Mouse (Mus musculus): ENCODE data around the gene Ccdc88c. TPM values are rescaled to one million over a fixed set of nuclear protein-coding genes. Genes with fewer than 3 reads are reported as not detected.

The Ccdc88c gene
- polyA plus RNA-seq, 1 experiment, result 6.1 TPM

GRCm38 (mm10) chr12:100909765-100910164, 119.1 kb downstream of the Ccdc88c start:
- Histone ChIP-seq H3K79me2 (ENCODE audit: control insufficient read depth, insufficient read depth) (no peaks in the 10 kb centered on the region), H3K4me3 (ENCODE audit: insufficient read depth, poor library complexity, severe bottlenecking) (no peak overlapping the region), H3ac (ENCODE audit: control insufficient read depth, insufficient read length, low read depth) (no peak overlapping the region), H3K79me3 (ENCODE audit: low read depth) (no peaks in the 10 kb centered on the region), H3K27me3 (ENCODE audit: control insufficient read depth, insufficient read depth, insufficient read length) (peaks cover 8% of the 10 kb centered on the region), H3K36me3 (ENCODE audit: control insufficient read depth, insufficient read depth) (peaks cover 5% of the 10 kb centered on the region)
- TF ChIP-seq MYOD1 (IDR thresholded peaks at IDR 0.05; ENCODE audit: control insufficient read depth, insufficient read length, low read depth), result no peak
- no peak for TF ChIP-seq CEBPB (IDR thresholded peaks at IDR 0.05; ENCODE audit: low read depth)
- TF ChIP-seq CTCF (IDR thresholded peaks at IDR 0.05; ENCODE audit: control insufficient read depth, insufficient read depth, insufficient read length), result no peak
- no peak for TF ChIP-seq USF1 (IDR thresholded peaks at IDR 0.05; ENCODE audit: low read depth)
- TF ChIP-seq MAX (IDR thresholded peaks at IDR 0.05), result no peak
- TF ChIP-seq MYOG (IDR thresholded peaks at IDR 0.05; ENCODE audit: control insufficient read depth, extremely low read depth, insufficient read length), result no peak
- no peak for TF ChIP-seq FOSL1 (IDR thresholded peaks at IDR 0.05; ENCODE audit: insufficient read depth, low read length, poor library complexity, severe bottlenecking)

- no peaks in the 10 kb centered on the region for H3K36me3 ChIP-seq (ENCODE audit: control insufficient read depth, insufficient read depth)
- H3K27me3 ChIP-seq (ENCODE audit: control insufficient read depth, insufficient read depth, insufficient read length), result peaks cover 15% of the 10 kb centered on the region
- no peak overlapping the region for H3K4me3 ChIP-seq (ENCODE audit: insufficient read depth, poor library complexity, severe bottlenecking)
- no peaks in the 10 kb centered on the region for H3K79me2 ChIP-seq (ENCODE audit: control insufficient read depth, insufficient read depth)
- H3K79me3 ChIP-seq (ENCODE audit: low read depth), result no peaks in the 10 kb centered on the region
- no peak for TF ChIP-seq FOSL1 (IDR thresholded peaks at IDR 0.05; ENCODE audit: insufficient read depth, low read length, poor library complexity, severe bottlenecking)
- H3ac ChIP-seq (ENCODE audit: control insufficient read depth, insufficient read length, low read depth), result no peak overlapping the region
These were observed 120.4 kb downstream of the Ccdc88c start for GRCm38 (mm10) chr12:100908298-100909034.

GRCm38 (mm10) chr12:100907598-100908297, 121.1 kb downstream of the Ccdc88c start, which contains the start of gene Gpr68:
Gene Gpr68, minus strand, starts transcription at chr12:100908198.
- Histone ChIP-seq H3K79me2 (ENCODE audit: control insufficient read depth, insufficient read depth) (no peaks in the 10 kb centered on the region), H3ac (ENCODE audit: control insufficient read depth, insufficient read length, low read depth) (no peak within 1 kb of the TSS), H3K79me3 (ENCODE audit: low read depth) (no peaks in the 10 kb centered on the region), H3K27me3 (ENCODE audit: control insufficient read depth, insufficient read depth, insufficient read length) (peaks cover 15% of the 10 kb centered on the region), H3K4me3 (ENCODE audit: insufficient read depth, poor library complexity, severe bottlenecking) (no peak within 1 kb of the TSS), H3K36me3 (ENCODE audit: control insufficient read depth, insufficient read depth) (no peaks in the 10 kb centered on the region)
- TF ChIP-seq MYOD1 (IDR thresholded peaks at IDR 0.05; ENCODE audit: control insufficient read depth, insufficient read length, low read depth) (no peak), MYOG (IDR thresholded peaks at IDR 0.05; ENCODE audit: control insufficient read depth, extremely low read depth, insufficient read length) (no peak), USF1 (IDR thresholded peaks at IDR 0.05; ENCODE audit: low read depth) (no peak), MAX (IDR thresholded peaks at IDR 0.05) (no peak), CEBPB (IDR thresholded peaks at IDR 0.05; ENCODE audit: low read depth) (no peak), CTCF (IDR thresholded peaks at IDR 0.05; ENCODE audit: control insufficient read depth, insufficient read depth, insufficient read length) (no peak), FOSL1 (IDR thresholded peaks at IDR 0.05; ENCODE audit: insufficient read depth, low read length, poor library complexity, severe bottlenecking) (no peak)

- H3K27me3 ChIP-seq (ENCODE audit: control insufficient read depth, insufficient read depth, insufficient read length), result peaks cover 22% of the 10 kb centered on the region
- TF ChIP-seq MAX (IDR thresholded peaks at IDR 0.05), result no peak
- no peak overlapping the region for H3K4me3 ChIP-seq (ENCODE audit: insufficient read depth, poor library complexity, severe bottlenecking)
- no peaks in the 10 kb centered on the region for H3K79me2 ChIP-seq (ENCODE audit: control insufficient read depth, insufficient read depth)
- H3K36me3 ChIP-seq (ENCODE audit: control insufficient read depth, insufficient read depth), result no peaks in the 10 kb centered on the region
- H3K79me3 ChIP-seq (ENCODE audit: low read depth), result no peaks in the 10 kb centered on the region
- no peak overlapping the region for H3ac ChIP-seq (ENCODE audit: control insufficient read depth, insufficient read length, low read depth)
These were observed 122.0 kb downstream of the Ccdc88c start for GRCm38 (mm10) chr12:100906861-100907260.

GRCm38 (mm10) chr12:100903761-100904160, 125.1 kb downstream of the Ccdc88c start:
- Histone ChIP-seq H3ac (ENCODE audit: control insufficient read depth, insufficient read length, low read depth) (no peak overlapping the region), H3K27me3 (ENCODE audit: control insufficient read depth, insufficient read depth, insufficient read length) (peaks cover 52% of the 10 kb centered on the region), H3K79me2 (ENCODE audit: control insufficient read depth, insufficient read depth) (no peaks in the 10 kb centered on the region), H3K4me3 (ENCODE audit: insufficient read depth, poor library complexity, severe bottlenecking) (no peak overlapping the region), H3K36me3 (ENCODE audit: control insufficient read depth, insufficient read depth) (no peaks in the 10 kb centered on the region), H3K79me3 (ENCODE audit: low read depth) (no peaks in the 10 kb centered on the region)
- no peak for TF ChIP-seq FOSL1 (IDR thresholded peaks at IDR 0.05; ENCODE audit: insufficient read depth, low read length, poor library complexity, severe bottlenecking)
- TF ChIP-seq CTCF (IDR thresholded peaks at IDR 0.05; ENCODE audit: control insufficient read depth, insufficient read depth, insufficient read length), result no peak
- TF ChIP-seq MYOD1 (IDR thresholded peaks at IDR 0.05; ENCODE audit: control insufficient read depth, insufficient read length, low read depth), result no peak
- TF ChIP-seq MAX (IDR thresholded peaks at IDR 0.05), result no peak
- TF ChIP-seq MYOG (IDR thresholded peaks at IDR 0.05; ENCODE audit: control insufficient read depth, extremely low read depth, insufficient read length), result no peak
- no peak for TF ChIP-seq USF1 (IDR thresholded peaks at IDR 0.05; ENCODE audit: low read depth)
- TF ChIP-seq CEBPB (IDR thresholded peaks at IDR 0.05; ENCODE audit: low read depth), result no peak

GRCm38 (mm10) chr12:100901386-100901785, 127.5 kb downstream of the Ccdc88c start:
- no peaks in the 10 kb centered on the region for H3K36me3 ChIP-seq (ENCODE audit: control insufficient read depth, insufficient read depth)
- H3K79me2 ChIP-seq (ENCODE audit: control insufficient read depth, insufficient read depth), result no peaks in the 10 kb centered on the region
- peaks cover 58% of the 10 kb centered on the region for H3K27me3 ChIP-seq (ENCODE audit: control insufficient read depth, insufficient read depth, insufficient read length)
- no peaks in the 10 kb centered on the region for H3K79me3 ChIP-seq (ENCODE audit: low read depth)
- no peak overlapping the region for H3ac ChIP-seq (ENCODE audit: control insufficient read depth, insufficient read length, low read depth)
- H3K4me3 ChIP-seq (ENCODE audit: insufficient read depth, poor library complexity, severe bottlenecking), result no peak overlapping the region
- TF ChIP-seq MAX (IDR thresholded peaks at IDR 0.05) (no peak), FOSL1 (IDR thresholded peaks at IDR 0.05; ENCODE audit: insufficient read depth, low read length, poor library complexity, severe bottlenecking) (no peak), MYOG (IDR thresholded peaks at IDR 0.05; ENCODE audit: control insufficient read depth, extremely low read depth, insufficient read length) (no peak), CTCF (IDR thresholded peaks at IDR 0.05; ENCODE audit: control insufficient read depth, insufficient read depth, insufficient read length) (no peak), MYOD1 (IDR thresholded peaks at IDR 0.05; ENCODE audit: control insufficient read depth, insufficient read length, low read depth) (no peak), USF1 (IDR thresholded peaks at IDR 0.05; ENCODE audit: low read depth) (no peak), CEBPB (IDR thresholded peaks at IDR 0.05; ENCODE audit: low read depth) (no peak)

Measured in C2C12 (cell line).